Mouse (Mus musculus) bone marrow macrophage, adult 2 months (primary cell): ENCODE measurements around the gene 1700092M07Rik.

Source experiments
- CTCF ChIP-seq: IDR thresholded peaks from 2 replicates; pipeline ENCODE4 v1.5.1; 2012; ENCODE audit warnings: low read depth, mild to moderate bottlenecking, low read length, moderate library complexity
- POLR2A ChIP-seq: IDR thresholded peaks from 2 replicates; pipeline ENCODE4 v1.6.1; 2012; ENCODE audit warnings: mild to moderate bottlenecking, low read depth, low read length, borderline replicate concordance

DNA sequence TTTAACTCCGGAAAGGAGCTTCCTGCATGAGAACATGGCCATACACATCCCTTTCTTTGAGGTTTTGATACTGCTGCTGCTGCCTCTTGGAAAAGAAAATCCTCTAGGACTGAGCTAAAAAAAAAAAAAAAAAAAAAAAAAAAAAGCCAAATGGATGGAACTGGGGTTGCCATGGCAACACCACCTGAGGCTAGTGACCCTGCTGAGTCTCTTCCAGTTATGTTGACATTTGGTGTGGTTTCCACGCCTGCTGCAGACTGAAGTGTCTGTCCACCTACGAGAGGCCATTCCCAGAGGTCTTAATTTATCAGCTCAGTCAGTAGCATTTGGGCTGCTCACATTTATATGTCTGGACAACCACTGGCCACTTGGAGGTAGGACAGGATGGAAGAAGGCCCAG is 48.0 kb downstream of the 1700092M07Rik start:
- no peak for TF ChIP-seq CTCF
- no peak for TF ChIP-seq POLR2A
